Mouse (Mus musculus): ENCODE results near the gene Dnase1l2.
"Not testable (repeated sequence)": the region's sequence is repeated elsewhere in the genome, so short reads cannot be mapped to it uniquely, and the experiment has no call there.

The Dnase1l2 gene

GRCm38 (mm10) chr17:24429201-24429983, 13.5 kb downstream of the Dnase1l2 start:
- DNase-seq (ENCODE audit: low spot score): peak; percentile 58

DNA sequence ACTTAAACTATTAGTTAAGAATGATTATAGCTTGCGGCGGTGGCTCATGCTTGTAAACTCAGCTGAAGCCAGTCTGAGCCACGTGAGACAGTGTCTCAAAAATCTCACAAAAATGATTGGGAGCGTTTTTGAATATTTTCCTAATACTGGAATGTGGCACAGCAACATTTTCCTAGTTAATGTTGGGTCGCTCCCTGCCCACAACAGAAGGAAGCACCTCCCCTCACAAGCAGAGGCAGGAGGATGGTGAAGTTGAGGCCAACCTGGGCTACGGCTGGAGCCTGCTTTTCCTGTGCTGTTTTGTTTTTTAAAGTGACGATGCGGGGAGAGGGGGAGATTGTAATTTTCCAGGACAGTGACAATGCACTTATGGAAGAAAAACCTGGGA, 15.7 kb downstream of the Dnase1l2 start:
- peak; percentile 46 for DNase-seq (ENCODE audit: low spot score)

DNA sequence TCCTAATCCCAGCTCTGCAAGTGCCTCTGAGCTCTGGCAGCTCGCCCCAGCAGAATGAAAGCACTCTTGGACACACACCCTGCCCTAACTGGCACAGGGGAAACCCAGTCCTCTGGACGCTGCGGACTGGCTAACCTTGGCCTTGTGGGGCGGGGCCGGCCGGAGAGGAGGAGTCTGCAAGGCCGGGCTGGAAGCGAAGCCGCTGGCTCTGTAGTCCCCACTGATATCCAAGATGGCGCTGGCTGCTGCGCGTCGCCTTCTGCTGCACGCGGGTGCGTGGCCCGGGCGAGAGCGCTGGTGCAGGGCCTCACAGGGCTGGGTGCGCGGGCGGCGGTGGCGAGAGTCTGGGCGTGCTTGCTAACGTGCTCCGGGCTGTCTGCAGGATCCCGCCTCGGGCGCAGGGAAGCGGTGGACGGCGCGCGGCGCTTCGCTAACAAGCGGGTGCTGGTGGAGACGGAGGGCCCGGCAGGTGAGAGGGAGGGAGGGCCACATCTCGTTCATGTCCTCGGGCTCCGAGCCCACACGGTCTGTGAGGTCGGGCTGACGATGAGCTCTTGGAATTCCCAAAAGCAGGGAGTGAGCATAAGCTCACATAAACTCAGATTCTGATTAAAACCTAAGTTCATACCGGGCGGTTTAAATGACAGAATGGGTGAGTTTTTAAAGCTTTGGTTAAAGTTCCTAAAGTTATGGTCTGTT, 16.3 kb downstream of the Dnase1l2 start, which contains the start of gene Eci1:
Gene Eci1 (plus strand): TSS at position 171 of the 699 bp plus-strand sequence.
- peak; percentile 100 for DNase-seq (ENCODE audit: low spot score)

DNA sequence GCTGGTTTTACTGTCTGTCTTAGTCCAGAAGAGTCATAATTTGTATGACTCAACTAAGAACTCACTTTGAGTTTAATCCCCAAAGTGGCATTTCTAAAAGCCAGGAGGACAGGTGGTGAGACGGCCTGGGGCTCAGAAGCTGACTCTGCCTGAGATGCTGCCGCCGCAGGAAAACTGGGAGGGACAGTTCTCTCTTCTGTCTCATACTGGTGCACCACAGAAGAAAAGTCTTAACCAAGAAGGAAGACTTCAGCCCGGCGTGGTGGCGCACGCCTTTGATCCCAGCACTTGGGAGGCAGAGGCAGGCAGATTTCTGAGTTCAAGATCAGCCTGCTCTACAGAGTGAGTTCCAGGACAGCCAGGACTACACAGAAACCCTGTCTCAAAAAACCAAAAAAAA, 17.0 kb downstream of the Dnase1l2 start:
- no peak for DNase-seq (ENCODE audit: low spot score)

DNA sequence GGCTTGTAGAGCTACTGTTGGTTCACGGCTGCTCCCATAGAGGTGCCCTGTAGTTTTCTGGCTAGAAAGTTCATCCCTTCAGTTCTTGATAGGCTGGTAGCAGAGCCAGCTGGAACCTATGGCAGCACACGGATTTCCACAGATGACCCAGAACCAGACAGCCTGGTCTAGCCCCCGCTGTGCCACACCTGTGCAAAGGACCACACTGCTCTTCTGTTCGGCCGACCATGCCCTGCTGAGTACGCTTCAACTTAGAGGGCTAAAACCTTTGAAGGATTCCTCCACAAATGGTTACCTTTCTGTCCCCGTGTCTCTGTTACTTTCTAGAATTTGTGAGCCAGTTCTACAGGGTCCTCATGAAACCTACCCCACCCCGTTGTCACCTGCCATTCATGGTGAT, 17.6 kb downstream of the Dnase1l2 start:
- DNase-seq (ENCODE audit: low spot score): not testable (repeated sequence)

- DNase-seq (ENCODE audit: low spot score): no peak
Observed at GRCm38 (mm10) chr17:24424489-24424888, 18.4 kb downstream of the Dnase1l2 start.

- no peak for DNase-seq (ENCODE audit: low spot score)
Observed at GRCm38 (mm10) chr17:24423114-24423513, 19.8 kb downstream of the Dnase1l2 start.

GRCm38 (mm10) chr17:24416051-24416652, 26.8 kb downstream of the Dnase1l2 start:
- peak; percentile 61 for DNase-seq (ENCODE audit: low spot score)

- no peak for DNase-seq (ENCODE audit: low spot score)
Observed at GRCm38 (mm10) chr17:24415011-24415410, 27.9 kb downstream of the Dnase1l2 start.

GRCm38 (mm10) chr17:24414230-24414976, 28.5 kb downstream of the Dnase1l2 start, which contains the start of gene Rnps1:
Rnps1 (plus strand) TSS chr17:24414565.
- peak; percentile 100 for DNase-seq (ENCODE audit: low spot score)

DNA sequence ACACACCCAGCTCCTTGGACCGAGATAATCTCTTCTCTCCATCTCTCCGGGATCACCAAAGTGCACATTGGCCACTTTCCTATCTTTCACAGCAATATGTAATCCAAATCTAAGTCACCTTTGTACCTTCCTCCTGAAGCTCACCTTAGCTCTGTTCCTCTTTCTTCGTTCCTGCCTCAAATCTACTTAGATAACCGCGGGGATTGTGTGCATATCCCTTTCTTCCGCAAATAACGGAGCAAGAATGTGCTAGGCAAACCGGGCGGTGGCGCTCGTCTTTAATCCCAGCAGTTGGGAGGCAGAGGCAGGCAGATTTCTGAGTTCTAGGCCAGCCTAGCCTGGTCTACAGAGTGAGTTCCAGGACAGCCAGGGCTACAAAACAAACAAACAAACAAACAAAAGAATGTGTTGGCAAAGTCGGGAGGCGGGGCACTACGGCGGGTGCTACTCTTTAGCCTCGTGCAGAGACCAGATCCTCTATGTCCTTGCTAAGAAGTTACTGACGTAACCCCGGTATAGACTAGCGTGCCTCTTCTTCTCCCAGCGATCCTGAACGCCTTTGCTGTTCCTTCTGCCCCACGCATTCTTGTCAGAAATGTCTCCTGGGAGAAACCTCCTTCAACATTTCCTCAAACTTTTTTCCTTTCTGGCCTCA, 29.2 kb downstream of the Dnase1l2 start:
- no peak for DNase-seq (ENCODE audit: low spot score)

GRCm38 (mm10) chr17:24407116-24407803, 35.6 kb downstream of the Dnase1l2 start:
- no peak for DNase-seq (ENCODE audit: low spot score)

DNA sequence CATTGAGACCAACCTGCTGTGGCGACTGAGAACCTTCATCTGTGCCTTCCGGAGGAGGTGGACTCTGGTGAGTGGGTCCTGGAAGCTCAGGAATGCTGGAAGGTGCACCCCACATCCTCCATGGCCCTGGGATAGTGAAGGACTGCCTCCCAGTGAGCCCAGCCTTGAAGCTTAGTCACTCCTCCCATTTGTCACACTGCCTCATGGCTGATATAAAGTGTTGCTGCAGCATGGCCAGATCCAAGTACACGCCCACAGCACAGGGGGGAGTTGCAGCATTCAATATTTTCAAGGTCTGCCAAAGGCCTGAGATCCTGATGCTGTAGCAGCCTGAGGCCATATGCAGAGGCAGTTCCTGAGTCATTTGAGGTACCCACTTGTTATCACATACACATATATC, 40.5 kb downstream of the Dnase1l2 start:
- peak; percentile 63 for DNase-seq (ENCODE audit: low spot score)

DNA sequence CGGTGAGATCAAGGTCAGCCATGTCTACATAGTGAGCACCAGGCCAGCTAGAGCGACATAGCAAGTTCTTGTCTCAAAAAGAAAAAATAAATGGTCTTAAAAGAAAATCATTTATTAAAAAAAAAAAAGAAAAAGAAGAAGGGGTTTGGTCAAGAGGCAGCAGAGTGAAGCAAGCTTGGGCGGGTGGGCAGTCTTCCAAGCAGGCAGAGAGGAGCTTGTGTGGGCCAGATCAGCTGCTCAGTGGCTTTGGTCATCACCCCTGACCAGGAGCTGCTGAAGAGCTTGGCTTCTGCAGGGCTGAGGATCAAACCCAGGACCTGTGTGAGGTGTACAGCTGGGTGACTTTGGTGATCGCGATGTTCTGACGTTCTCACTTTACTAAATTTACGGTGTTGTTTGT, 48.4 kb downstream of the Dnase1l2 start:
- peak; percentile 85 for DNase-seq (ENCODE audit: low spot score)

DNA sequence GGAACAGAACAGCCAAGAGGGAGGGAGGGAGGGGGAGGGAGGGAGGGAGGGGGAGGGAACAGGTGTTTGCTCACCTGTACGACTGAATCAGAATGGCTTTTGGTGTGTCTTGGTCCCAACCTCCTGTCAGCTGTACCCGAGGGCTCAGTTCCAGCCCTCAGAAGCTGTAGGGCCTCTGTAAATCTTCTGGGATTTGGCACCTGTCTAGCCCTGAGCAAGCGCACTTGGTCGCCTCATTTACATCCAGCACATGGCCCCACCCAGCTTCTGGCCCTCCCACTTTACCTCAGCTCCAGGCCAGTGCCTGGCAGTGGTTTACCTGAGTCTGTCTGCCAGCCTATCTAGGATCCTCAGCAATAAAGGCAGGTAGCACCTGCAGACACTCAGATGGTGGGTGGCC, 49.4 kb downstream of the Dnase1l2 start:
- no peak for DNase-seq (ENCODE audit: low spot score)

DNA sequence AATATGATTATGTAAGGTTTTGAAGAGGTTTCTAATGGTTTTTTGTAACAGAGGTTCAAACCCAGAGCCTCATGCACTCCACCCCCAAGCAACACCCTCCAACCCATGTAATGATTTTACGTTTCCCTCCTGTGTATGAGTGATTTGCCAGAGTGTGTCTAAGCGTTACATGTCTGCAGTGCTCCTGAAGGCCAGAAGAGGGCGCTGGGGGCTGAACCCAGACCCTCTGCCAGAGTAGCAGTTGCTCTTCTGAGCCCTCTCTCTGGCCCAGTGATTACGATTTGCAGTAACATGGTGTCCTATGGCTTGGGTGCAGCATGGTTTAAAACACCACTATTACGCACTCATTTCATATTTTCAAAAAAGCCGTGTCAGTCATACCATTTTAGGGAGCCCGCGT, 51.8 kb downstream of the Dnase1l2 start:
- DNase-seq (ENCODE audit: low spot score): no peak
